Mouse (Mus musculus): ENCODE measurements around the gene Sh3rf3.

DNA sequence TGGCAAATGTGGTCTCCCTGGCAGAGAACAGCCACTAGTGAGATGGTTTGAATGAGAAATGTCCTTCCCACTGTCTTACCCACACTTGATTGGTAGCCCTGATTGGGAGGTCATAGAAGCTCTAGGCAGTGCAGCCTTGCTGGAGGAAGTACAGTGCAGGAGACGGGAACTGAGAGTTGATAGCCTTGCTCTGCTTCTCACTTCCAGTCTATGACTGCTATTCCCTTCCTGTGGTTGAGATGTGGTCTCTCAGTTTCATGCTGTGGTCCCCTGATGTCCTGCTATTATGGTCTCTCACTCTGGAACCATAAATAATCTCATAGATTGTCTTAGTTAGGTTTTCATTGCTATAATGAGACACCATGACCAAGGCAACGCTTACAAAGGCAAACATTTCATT lies 109.8 kb downstream of the Sh3rf3 start:
- TF ChIP-seq CTCF (IDR thresholded peaks at IDR 0.05; ENCODE audit: low read depth) (no peak), EP300 (IDR thresholded peaks at IDR 0.05; ENCODE audit: low read depth) (no peak)
